Mouse (Mus musculus) mouse embryonic stem cell (cell line): ENCODE measurements around the gene Gm20388.

Experiments used
- in situ Hi-C, 2 experiments: fragments of 300-500 bp; cut with MboI; formaldehyde crosslinking; loops; 1 replicate in 1 of 2; 3 replicates in 1 of 2; pipeline ENCODE4 v1.14.3; 2019 to 2020; ENCODE audit warnings: low sequenced_read_pairs in 2 of 2, low pct_unique_long_range_greater_than_20kb in 1 of 2, mixed read lengths in 1 of 2; ENCODE audit not compliant: unreplicated experiment in 1 of 2

The Gm20388 gene

DNA sequence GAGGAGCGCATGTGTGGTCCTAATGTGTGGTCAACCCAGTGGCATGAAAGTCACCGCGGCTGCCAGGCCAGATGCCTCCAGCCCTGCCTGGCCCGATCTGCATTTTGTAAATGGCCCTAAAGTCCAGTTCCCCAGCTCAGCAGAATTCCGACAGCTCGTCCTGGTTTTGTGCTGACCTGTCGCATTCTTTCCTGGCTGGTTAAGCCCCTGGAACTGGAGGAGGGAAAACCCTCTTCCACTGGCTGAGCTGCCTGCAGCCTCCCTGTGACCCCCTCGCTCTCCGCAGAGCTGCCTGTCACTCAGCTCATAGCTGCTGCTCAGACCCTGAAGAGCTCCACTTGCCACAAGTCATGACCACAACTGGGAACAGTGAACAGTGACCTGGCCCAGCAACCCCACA is 1369.8 kb downstream of the Gm20388 start:
- in situ Hi-C loops: no loop called here

DNA sequence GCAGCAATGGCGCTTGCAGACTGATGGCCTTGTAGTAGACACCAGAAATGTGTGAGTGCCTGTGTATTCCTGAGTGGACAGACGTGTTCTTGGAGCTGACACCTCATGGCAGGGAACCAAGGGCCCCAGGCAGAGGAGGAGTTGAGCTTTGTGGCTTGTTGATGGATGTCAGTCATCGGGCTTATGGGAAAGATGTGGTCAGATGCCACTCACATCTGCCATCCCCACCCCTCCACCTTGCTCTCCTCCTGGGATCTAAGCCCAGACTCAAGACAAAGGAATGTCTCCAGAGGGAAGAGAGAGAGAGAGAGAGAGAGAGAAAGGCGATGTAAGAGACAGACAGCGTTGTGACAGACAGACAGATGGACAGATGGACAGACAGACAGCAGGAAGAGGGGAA is 1378.7 kb downstream of the Gm20388 start:
- in situ Hi-C loops: no loop called here

DNA sequence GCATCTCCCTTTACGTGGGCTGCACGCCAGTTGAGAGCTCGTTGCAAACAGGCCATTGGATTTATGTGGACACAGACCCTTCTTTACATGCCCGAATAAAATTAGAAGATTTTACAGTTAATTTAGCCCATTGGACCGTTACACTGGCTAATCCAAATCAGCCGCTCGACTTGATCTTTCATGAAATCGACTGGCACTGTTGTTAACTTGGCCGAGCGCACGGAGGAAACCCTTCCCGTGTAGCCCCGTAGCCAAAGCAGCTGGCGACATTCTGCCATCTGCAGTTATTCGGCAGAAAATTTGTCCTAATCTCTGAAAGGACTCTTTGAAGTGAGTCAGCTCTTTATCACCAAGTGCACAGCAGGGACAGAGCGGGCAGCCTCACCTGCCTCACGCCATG is 1379.9 kb downstream of the Gm20388 start:
- in situ Hi-C loops: no loop called here

DNA sequence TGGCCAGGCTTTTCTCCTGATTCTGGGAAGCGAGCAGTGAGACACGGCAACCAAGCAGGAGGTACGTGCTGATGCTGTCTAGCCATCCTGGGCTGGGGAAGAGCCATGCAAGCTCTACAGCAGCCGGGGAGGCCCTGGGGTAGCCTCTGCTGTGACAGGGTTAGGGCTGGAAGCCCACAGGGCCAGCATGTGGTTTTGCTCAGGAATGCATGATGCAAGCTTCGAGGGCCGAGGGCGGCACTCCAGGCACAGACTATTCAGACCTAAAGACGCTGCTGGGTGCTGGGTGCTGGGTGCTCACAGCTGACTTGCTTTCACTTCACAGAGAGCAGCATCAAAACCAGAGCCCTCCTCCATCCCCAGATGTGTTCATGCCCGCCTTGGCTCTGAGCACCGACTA is 1382.8 kb downstream of the Gm20388 start:
- in situ Hi-C loops: no loop called here

DNA sequence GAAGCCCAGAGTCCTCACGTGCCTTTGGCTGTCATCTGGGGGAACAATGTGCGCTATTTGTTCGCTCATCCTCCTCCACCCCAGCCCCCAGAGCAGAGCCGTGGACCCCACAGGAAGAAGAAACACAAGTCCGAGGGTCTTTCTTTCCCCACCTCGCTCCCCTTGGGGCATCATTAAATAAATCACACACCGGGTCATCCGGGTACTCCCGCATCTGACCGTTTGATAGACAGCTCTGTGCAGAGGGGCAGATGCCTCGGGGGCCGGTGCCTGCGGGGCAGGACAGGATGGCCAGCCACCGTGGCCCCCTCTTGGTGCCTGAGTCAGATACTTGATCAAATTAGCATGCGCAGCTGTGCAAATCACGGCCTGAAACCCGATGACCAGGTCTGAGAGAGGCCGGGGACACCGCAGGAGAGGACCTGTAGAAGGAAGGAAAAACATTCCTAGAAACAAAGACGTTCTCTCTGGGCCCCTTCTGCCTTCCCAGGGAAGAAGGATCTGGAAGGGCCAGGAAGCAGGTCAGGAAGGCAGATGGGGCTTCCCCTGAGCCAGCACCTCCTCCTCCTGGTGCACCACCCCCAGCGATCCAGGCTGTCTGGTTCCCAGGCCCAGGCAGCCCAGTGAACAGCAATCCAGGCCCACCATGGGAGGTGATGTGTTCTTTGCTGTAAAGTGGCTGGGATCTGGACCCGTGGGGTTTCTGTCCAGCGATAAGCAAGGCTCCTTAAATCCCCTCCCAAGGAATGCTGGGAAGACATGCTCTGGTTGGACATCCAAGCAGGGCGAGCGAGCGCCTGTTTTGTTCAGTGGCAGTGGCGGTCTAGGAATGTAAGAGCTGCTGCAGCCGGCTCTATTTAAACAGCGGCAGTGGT is 1383.8 kb downstream of the Gm20388 start:
- in situ Hi-C loops: no loop called here

DNA sequence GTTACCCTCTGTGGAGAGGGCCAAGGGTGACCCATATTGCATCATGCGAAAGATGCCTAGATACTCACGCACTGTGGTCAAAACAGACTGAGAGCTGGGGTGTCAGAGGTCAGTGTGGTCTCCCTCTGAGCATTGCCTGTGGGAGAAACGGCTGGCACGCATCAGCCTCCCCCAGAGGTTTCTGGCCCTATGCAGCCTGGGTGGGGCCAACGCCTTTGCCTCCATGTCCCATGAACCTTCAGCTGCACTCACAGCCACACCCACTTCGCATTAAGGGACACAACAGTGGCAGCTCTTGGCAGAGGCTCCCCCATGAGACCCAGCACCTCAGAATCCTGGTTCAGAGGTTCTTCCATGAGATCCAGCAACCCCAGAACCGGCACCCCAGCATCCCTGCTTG is 1385.4 kb downstream of the Gm20388 start:
- in situ Hi-C loops: no loop called here

DNA sequence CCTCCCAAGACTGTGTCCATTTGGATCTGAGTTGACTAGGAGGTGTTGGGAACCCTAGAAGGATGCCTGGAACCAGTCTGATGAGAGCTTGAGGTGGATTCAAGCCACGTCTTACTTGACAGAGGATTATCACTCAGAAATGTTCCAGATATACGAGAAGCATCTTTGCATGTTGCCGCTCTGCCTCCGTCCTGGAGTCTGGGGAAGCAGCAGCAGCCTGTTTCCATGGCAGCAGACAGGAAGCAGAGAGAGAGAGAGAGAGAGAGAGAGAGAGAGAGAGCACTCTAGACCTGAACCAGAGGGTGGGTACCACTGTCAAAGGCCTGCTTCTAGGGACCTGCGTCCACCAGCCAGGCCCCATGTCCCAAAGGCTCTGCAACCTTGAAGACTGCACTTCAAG is 1386.0 kb downstream of the Gm20388 start:
- in situ Hi-C loops: no loop called here

DNA sequence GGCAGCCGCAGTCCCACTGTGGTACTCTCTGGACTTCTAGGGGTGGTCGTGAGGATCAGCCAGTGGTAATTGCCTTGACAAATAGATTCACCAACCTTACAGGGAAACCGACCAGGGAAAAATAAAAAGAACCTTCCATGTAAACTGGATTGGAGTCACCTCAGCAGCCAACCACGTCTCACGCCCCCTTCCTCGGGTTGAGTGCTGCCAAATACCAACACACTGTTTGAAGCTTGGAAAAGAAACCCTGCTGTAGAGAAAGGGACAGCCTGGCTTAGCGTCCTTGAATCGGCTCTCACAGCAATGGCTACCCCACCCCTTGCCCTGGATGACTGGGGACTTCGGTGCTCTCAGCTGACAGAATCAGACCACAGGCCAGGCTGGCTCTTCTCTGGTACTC is 1386.7 kb downstream of the Gm20388 start:
- in situ Hi-C loops: no loop called here

DNA sequence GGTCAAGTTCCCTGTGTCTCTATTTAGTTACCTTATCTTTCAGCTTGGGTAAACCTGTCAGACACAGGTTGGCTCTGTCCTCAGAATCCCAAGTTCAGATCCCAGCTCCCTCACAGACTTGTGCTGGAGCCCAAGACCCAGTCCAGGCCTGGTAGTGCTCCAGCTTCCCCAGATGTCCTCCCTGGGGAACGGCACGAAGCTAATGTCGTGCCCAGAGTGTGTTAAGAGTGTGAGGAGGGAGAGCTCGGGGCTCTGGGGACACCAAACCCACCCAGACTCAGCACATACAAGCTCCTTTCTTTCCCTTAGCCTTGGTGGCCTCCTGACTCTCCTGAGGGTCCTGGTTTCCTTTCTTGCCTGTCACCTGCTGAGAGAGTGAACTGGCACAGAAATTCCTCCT is 1389.4 kb downstream of the Gm20388 start:
- in situ Hi-C loops: no loop called here

DNA sequence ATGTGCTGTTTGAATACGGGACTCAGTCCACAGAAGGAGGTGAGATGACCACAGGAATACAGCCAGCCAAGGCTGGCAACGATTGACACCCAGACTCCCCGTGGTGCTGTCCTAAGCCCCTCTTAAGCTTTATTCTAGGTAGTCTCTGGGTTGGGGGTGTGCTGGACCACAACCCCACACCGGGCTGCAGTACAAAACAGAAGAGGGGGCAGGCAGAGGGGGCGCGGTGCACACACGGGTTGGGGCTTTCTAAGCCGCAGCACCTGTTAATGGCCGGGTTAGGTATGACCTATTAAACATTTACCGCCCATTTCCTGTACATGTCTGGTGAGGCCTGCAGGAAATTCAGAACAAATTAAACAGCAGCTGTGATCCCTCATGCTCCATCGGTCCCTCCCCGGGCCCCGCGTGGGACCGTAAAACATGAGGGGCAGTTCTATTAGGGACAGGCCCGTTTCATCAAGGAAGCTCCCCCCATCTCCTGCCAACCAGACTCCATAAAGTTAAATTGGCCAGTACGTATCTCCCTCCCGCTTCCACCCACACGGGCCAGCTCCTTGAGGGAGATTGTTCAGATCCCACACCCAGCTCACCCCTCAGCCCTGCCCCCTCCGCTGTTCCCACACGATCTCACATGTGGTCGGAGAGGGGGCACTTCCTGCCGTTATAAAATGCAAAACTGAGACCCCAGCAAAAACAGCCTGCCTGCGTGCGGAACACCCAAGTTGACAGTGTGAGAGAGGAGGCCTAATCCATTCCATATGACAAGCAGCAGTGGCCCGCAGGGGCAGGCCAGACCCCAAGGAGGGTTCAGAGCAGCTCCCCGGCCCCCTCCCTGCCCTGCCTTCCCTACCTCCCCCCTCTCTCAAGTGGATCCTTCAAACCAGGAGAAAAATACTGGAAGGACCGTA is 1390.1 kb downstream of the Gm20388 start:
- in situ Hi-C loops: no loop called here

DNA sequence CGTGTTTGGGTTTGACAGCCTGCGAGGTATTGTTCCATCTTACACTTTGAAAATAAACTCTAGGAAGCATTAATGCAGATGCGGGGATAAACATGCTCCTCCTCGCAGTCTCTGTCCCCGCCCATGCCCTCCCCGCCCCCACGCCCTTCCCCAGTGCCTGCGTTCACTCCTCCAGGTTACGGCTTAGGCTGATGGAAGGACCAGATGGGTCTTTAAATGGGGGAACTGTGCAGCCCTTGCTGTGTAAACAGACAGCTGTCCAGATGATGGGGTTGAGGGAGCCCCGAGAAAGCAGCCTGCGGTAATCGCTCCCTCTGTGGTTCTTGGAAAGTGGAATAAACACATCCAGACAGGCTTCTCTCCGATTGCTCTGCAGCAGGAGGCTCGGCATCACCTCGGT is 1390.8 kb downstream of the Gm20388 start:
- in situ Hi-C loops: no loop called here

DNA sequence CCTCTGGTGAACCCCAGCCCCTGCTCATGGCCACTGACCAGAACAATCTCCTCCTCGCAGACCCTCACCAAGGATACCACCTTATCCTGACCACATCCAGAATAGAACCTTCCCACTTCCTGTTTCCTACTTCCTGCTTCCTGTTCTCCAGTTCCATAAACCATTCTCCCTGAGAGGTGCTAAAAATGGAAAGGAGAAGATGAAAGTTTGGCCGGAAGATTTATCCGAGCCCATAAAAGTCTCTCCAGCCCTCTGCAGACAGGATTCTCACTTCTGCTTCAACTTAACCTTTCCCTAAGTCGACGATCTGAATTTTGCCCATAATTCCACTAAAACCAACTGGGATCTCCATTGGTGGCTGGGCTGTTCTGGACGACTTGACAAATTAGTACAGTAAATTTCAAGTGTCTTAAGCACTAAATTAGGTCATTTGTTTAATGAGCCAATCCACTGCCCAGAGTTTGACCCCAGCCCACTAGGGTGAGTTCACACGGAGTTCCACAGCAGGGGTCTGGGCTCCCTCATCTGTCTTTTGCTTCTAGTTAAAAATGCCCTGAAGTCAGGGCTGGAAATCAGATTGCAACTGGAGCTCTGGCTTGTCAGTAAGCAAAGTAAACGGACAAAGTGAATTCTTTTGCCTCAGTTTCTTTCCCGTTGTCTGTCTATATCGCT is 1391.5 kb downstream of the Gm20388 start:
- in situ Hi-C loops: no loop called here

DNA sequence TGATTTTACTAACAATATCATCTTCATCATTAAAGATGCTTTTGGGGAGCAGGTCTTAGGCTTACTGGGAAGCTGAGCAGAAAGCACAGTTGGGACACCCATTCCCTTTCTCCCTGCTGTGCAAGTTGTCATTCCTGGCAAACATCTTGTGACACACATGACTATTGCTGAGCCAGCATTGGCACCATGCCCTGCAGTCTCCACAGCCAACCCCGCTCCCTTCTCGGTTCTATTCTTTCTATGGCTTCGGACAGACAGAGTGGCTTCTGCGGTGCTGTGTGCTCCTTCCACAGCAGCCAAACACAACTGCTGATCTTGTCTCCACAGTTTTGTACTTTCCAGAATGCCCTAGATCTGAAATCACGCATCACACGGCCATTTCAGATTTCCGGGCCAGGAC is 1397.1 kb downstream of the Gm20388 start:
- in situ Hi-C loops: no loop called here

DNA sequence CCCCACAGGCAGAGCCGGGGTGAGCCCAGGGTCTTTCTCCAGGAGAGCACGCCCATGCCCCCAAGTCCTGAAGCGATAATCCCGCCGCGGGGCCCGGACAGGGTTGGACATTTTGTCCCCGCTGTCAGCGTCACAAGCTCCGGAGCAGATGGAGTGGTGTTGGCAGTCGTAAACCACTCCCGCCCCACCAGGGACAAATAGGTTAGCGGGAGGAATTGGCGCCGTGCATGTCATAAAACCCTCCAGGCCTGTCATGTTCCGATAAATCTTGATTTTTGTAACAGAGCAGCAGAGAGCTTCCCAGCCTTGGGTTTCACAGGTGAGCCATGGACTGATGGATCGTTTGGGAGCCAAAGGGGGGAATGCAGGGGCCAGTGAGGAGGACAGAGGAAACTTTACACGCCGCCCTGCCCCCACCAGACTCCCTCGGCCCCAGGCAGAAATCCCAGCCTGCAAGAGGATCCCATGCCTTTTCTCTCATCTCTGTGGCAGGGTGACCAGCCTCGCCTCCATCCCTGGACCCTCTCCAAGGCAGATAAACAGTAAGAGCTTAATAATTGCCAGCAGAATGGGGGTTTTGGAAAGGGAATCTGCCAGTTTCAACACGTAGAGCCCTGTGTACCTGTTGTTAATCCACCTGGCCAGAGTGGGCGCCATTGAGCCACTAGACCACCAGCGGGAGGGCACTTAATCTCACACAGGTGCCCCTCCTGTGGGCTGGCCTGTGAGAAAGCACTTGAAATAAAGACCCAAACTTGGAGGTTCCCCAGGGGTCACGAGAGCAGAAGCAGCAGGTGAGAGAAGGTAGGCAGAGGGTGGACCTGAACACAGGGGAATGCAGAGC is 1400.6 kb downstream of the Gm20388 start:
- in situ Hi-C loops: no loop called here

DNA sequence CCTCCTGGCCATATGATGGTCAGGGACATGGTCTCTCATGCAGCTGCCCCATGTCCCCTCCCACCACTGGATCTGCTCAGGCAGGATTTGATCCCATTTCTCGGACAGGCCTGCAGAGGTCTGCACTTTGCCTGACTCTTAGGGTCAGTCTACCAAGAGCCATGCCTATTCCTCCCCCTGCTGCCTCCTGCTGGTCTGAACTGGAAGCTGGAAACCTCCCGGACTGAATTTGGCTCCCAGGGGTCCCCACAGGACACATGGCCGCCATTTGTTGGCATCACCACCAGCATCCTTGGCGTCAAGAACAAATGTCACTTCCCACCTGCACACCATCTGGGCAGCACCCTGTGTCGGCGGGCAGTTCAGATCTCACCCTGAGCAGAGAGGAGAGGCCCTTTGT is 1402.8 kb downstream of the Gm20388 start:
- in situ Hi-C loops: no loop called here

DNA sequence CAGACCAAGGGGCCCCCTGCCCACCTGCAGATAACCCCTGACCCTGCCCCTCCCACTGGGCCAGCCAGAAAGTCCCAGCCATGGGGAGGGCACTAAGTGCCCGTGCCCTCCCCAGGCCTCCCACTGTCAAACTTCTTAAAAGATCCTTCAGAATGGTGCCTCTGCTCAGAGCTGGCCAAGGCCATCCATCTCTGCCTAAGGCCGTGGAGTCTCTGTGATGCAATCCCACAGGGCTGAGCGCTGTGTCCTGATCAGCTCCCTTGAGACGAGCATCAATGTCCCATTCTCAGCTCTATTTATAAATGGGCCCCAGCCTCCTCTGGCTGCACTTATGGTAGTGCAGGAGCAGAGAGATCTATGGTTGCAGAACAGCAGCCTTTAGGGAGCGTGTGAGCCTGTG is 1403.4 kb downstream of the Gm20388 start:
- in situ Hi-C loops: no loop called here

DNA sequence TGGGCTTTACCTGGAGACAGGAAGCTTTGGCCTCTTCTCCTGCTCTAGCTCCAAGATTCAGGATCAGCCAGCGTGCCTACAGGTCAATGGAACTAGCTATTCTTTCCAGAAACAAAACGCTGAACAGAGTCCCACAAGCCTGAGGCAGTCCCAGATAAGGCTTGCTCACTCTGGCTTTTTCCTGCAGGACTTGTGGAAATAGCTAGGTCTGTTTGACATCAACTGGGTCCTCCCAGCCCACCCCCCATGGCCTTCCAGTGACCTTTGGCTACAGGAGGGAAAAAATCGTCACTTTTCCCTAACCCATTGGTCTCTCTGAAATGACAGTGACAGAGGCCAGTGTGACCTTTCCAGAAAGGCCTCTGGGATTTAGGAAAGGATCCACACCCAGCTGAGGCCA is 1404.9 kb downstream of the Gm20388 start:
- in situ Hi-C loops: no loop called here

DNA sequence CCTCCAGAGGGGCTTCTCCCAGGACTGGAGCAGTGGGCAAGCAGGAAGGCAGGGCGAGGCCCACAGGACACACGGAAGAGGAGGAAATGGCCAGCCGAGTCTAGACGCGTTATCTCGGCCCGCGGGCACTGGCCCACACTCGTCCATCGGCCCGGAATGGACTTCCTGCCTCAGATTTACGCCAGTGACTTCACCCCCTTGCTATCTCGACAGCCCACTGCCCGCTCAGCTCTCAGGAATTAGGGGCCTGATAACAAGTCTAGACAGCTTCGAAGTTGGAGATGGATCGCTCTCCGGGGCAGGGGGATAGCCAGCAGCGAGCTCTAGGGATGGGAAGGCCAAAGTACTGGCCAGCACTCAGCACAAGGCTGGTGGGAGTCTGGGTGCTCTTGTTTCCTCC is 1405.4 kb downstream of the Gm20388 start:
- in situ Hi-C loops: no loop called here
